Mouse (Mus musculus) inflammation-experienced regulatory T-cells, adult 16 weeks (primary cell): ENCODE measurements around the gene Myh4. TPM values are rescaled to one million over a fixed set of nuclear protein-coding genes. Genes with fewer than 3 reads are reported as not detected.

Experiments
- polyA plus RNA-seq: library from polyadenylated mRNA; unstranded; fragments of 100-300 nt; shearing (Covaris generic); gene quantifications from one replicate; pipeline ENCODE4 v1.2.1, GENCODE M21; 2017

The Myh4 gene
- polyA plus RNA-seq = not detected

GRCm38 (mm10) chr11:67237481-67238079, at the start of gene Myh4:
Gene Myh4, plus strand, starts transcription at chr11:67238029.

GRCm38 (mm10) chr11:67199752-67200151, 38.1 kb upstream of the Myh4 start, which contains the start of gene Myh1:
Gene Myh1, plus strand, starts transcription at chr11:67200052.

GRCm38 (mm10) chr11:67276601-67277174, 38.9 kb downstream of the Myh4 start, which contains the start of gene Myh8:
Gene Myh8, plus strand, starts transcription at chr11:67277124.

Other genes starting within 250 kb of the Myh4 start
- 1.3 TPM for gene Tmem220, start 212.9 kb upstream of the Myh4 start, polyA plus RNA-seq
- gene Adprm, start 185.4 kb upstream of the Myh4 start, polyA plus RNA-seq = 75.5 TPM
- gene Sco1, start 185.4 kb upstream of the Myh4 start, polyA plus RNA-seq = 13.5 TPM
- gene Myh3, start 159.7 kb upstream of the Myh4 start, polyA plus RNA-seq = 1.3 TPM
- gene Myh2, start 67.0 kb upstream of the Myh4 start, polyA plus RNA-seq = not detected
- not detected for gene Myh1, start 38.0 kb upstream of the Myh4 start, polyA plus RNA-seq
- not detected for gene Myh8, start 39.1 kb downstream of the Myh4 start, polyA plus RNA-seq
- gene Myh13, start 83.6 kb downstream of the Myh4 start, polyA plus RNA-seq = not detected
- gene Gas7, start 217.4 kb downstream of the Myh4 start, polyA plus RNA-seq = 0.13 TPM